Mouse (Mus musculus) E14TG2a.4 (cell line): ENCODE measurements around the gene Vps54.

Experiments
- CTCF ChIP-seq: conservative IDR thresholded peaks from 2 replicates; pipeline ENCODE4 v1.5.1; 2014; ENCODE audit warnings: low read length
- NANOG ChIP-seq: IDR thresholded peaks from 2 replicates; pipeline ENCODE4 v1.6.1; 2014; ENCODE audit warnings: borderline replicate concordance, low read length, mixed read lengths
- POU5F1 ChIP-seq: IDR thresholded peaks from 2 replicates; pipeline ENCODE4 v1.6.1; 2014; ENCODE audit warnings: low read length, borderline replicate concordance

- TF ChIP-seq CTCF: no peak
- TF ChIP-seq POU5F1: no peak
- TF ChIP-seq NANOG: no peak
Observed at GRCm38 (mm10) chr11:21337855-21338254, 98.8 kb downstream of the Vps54 start.
